Mouse (Mus musculus) splenic B cell, adult 2 months (primary cell): ENCODE measurements around the gene Samd5.

Experiments
- DNase-seq: peaks from one replicate; pipeline ENCODE4 v3.0.0-alpha.2; 2011; ENCODE audit warnings: low read depth, low spot score
- H3K27me3 ChIP-seq: 2 replicates; pipeline ENCODE4 v1.6.1; 2012; ENCODE audit warnings: mild to moderate bottlenecking, low read length, moderate library complexity, mixed read lengths; ENCODE audit not compliant: control insufficient read depth, poor library complexity, insufficient read depth, severe bottlenecking
- H3K36me3 ChIP-seq: 2 replicates; pipeline ENCODE4 v1.6.1; 2012; ENCODE audit warnings: mild to moderate bottlenecking, low read length, moderate library complexity, mixed read lengths; ENCODE audit not compliant: control insufficient read depth, poor library complexity, insufficient read depth, severe bottlenecking

Samd5 gene

GRCm38 (mm10) chr10:9675550-9676417 is 776 bp upstream of the Samd5 start:
- no peaks in the 10 kb centered on the region for H3K36me3 ChIP-seq
- DNase-seq, result no peak
- no peaks in the 10 kb centered on the region for H3K27me3 ChIP-seq

- no peaks in the 10 kb centered on the region for H3K27me3 ChIP-seq
- no peaks in the 10 kb centered on the region for H3K36me3 ChIP-seq
- DNase-seq, result no peak
These were observed 1.7 kb downstream of the Samd5 start for GRCm38 (mm10) chr10:9673276-9673675.

- H3K27me3 ChIP-seq, result no peaks in the 10 kb centered on the region
- DNase-seq, result no peak
- H3K36me3 ChIP-seq, result no peaks in the 10 kb centered on the region
These were observed 2.3 kb downstream of the Samd5 start for GRCm38 (mm10) chr10:9672751-9673150.

- no peaks in the 10 kb centered on the region for H3K27me3 ChIP-seq
- no peak for DNase-seq
- H3K36me3 ChIP-seq, result no peaks in the 10 kb centered on the region
These were observed 4.7 kb downstream of the Samd5 start for GRCm38 (mm10) chr10:9670351-9670750.

GRCm38 (mm10) chr10:9668791-9669190 is 6.2 kb downstream of the Samd5 start:
- no peak for DNase-seq
- H3K36me3 ChIP-seq, result no peaks in the 10 kb centered on the region
- no peaks in the 10 kb centered on the region for H3K27me3 ChIP-seq

- Histone ChIP-seq H3K27me3 (no peaks in the 10 kb centered on the region), H3K36me3 (no peaks in the 10 kb centered on the region)
- DNase-seq, result no peak
These were observed 22.1 kb downstream of the Samd5 start for GRCm38 (mm10) chr10:9652946-9653345.

GRCm38 (mm10) chr10:9650050-9650825 is 24.8 kb downstream of the Samd5 start:
- no peaks in the 10 kb centered on the region for H3K27me3 ChIP-seq
- no peaks in the 10 kb centered on the region for H3K36me3 ChIP-seq
- no peak for DNase-seq

- no peak for DNase-seq
- Histone ChIP-seq H3K36me3 (no peaks in the 10 kb centered on the region), H3K27me3 (no peaks in the 10 kb centered on the region)
These were observed 26.5 kb downstream of the Samd5 start for GRCm38 (mm10) chr10:9648464-9648863.

- DNase-seq, result no peak
- no peaks in the 10 kb centered on the region for H3K27me3 ChIP-seq
- no peaks in the 10 kb centered on the region for H3K36me3 ChIP-seq
These were observed 27.3 kb downstream of the Samd5 start for GRCm38 (mm10) chr10:9647741-9648140.

GRCm38 (mm10) chr10:9646391-9646790 is 28.6 kb downstream of the Samd5 start:
- H3K27me3 ChIP-seq, result no peaks in the 10 kb centered on the region
- DNase-seq, result no peak
- no peaks in the 10 kb centered on the region for H3K36me3 ChIP-seq

GRCm38 (mm10) chr10:9643531-9643930 is 31.5 kb downstream of the Samd5 start:
- no peaks in the 10 kb centered on the region for H3K27me3 ChIP-seq
- no peak for DNase-seq
- no peaks in the 10 kb centered on the region for H3K36me3 ChIP-seq

- Histone ChIP-seq H3K36me3 (no peaks in the 10 kb centered on the region), H3K27me3 (no peaks in the 10 kb centered on the region)
- DNase-seq, result no peak
These were observed 32.9 kb downstream of the Samd5 start for GRCm38 (mm10) chr10:9642077-9642476.

- H3K27me3 ChIP-seq, result no peaks in the 10 kb centered on the region
- DNase-seq, result no peak
- no peaks in the 10 kb centered on the region for H3K36me3 ChIP-seq
These were observed 34.3 kb downstream of the Samd5 start for GRCm38 (mm10) chr10:9640678-9641077.

- no peaks in the 10 kb centered on the region for H3K36me3 ChIP-seq
- no peak for DNase-seq
- no peaks in the 10 kb centered on the region for H3K27me3 ChIP-seq
These were observed 35.0 kb downstream of the Samd5 start for GRCm38 (mm10) chr10:9640056-9640455.

- Histone ChIP-seq H3K27me3 (no peaks in the 10 kb centered on the region), H3K36me3 (no peaks in the 10 kb centered on the region)
- no peak for DNase-seq
These were observed 49.7 kb downstream of the Samd5 start for GRCm38 (mm10) chr10:9625356-9625755.
